Mouse (Mus musculus) hindbrain, embryonic 14.5 days (tissue): Measurements from ENCODE around the gene Psme1. TPM values are rescaled to one million over a fixed set of nuclear protein-coding genes. Genes with fewer than 3 reads are reported as not detected.

Experiments
- ATAC-seq: fragments of 200-750 bp; cut with Nextera tagmentation; 2 replicates; pipeline ENCODE4 v1.8.0; 2017; ENCODE audit warnings: moderate number of reproducible peaks, mild to moderate bottlenecking, moderate TSS enrichment, moderate library complexity; ENCODE audit not compliant: low FRiP score
- DNase-seq: peaks from one replicate; pipeline ENCODE4 v3.0.0-alpha.2; 2015; ENCODE audit warnings: low spot score
- H3K27ac ChIP-seq: fragments of 300-500 bp; sonication (generic); 2 replicates; pipeline ENCODE4 v1.5.1; 2014; ENCODE audit warnings: mild to moderate bottlenecking, moderate library complexity
- H3K27me3 ChIP-seq: fragments of 300-500 bp; sonication (generic); 2 replicates; pipeline ENCODE4 v1.6.1; 2014; ENCODE audit warnings: mild to moderate bottlenecking, low read length, mixed read lengths; ENCODE audit not compliant: control insufficient read depth, insufficient read depth
- H3K36me3 ChIP-seq: fragments of 300-500 bp; sonication (generic); replicated peaks from 2 replicates; pipeline ENCODE4 v1.6.1; 2014; ENCODE audit not compliant: control insufficient read depth, insufficient read depth
- H3K4me1 ChIP-seq: fragments of 300-500 bp; sonication (generic); replicated peaks from 2 replicates; pipeline ENCODE4 v1.6.1; 2014; ENCODE audit warnings: antibody characterized with exemption, low read length, mixed read lengths; ENCODE audit not compliant: control insufficient read depth, insufficient read depth
- H3K4me2 ChIP-seq: fragments of 300-500 bp; sonication (generic); replicated peaks from 2 replicates; pipeline ENCODE4 v1.6.1; 2014; ENCODE audit warnings: mild to moderate bottlenecking, moderate library complexity
- H3K4me3 ChIP-seq: fragments of 300-500 bp; sonication (generic); replicated peaks from 2 replicates; pipeline ENCODE4 v1.5.1; 2014; ENCODE audit warnings: mild to moderate bottlenecking, low read length
- H3K9ac ChIP-seq: fragments of 300-500 bp; sonication (generic); 2 replicates; pipeline ENCODE4 v1.6.1; 2014
- H3K9me3 ChIP-seq: fragments of 300-500 bp; sonication (generic); 2 replicates; pipeline ENCODE4 v1.6.1; 2016; ENCODE audit warnings: low read length; ENCODE audit not compliant: control insufficient read depth
- WGBS: fragments of 180-500 bp; shearing (Covaris S2); extraction: QIAGEN DNeasy Blood & Tissue Kit; methylation state at CpG from one replicate; pipeline ENCODE4 v1.1.7; 2014; 5-methylcytosine and 5-hydroxymethylcytosine counted together
- polyA plus RNA-seq: library from polyadenylated mRNA; unstranded; fragments of >200 nt; fragmentation: Nextera tagmentation; extraction: Ambion mirVana; gene quantifications from 2 replicates; pipeline ENCODE4 v1.2.1, GENCODE M21; 2014

The Psme1 gene
- 192 and 207 TPM in 2 replicates for polyA plus RNA-seq

DNA sequence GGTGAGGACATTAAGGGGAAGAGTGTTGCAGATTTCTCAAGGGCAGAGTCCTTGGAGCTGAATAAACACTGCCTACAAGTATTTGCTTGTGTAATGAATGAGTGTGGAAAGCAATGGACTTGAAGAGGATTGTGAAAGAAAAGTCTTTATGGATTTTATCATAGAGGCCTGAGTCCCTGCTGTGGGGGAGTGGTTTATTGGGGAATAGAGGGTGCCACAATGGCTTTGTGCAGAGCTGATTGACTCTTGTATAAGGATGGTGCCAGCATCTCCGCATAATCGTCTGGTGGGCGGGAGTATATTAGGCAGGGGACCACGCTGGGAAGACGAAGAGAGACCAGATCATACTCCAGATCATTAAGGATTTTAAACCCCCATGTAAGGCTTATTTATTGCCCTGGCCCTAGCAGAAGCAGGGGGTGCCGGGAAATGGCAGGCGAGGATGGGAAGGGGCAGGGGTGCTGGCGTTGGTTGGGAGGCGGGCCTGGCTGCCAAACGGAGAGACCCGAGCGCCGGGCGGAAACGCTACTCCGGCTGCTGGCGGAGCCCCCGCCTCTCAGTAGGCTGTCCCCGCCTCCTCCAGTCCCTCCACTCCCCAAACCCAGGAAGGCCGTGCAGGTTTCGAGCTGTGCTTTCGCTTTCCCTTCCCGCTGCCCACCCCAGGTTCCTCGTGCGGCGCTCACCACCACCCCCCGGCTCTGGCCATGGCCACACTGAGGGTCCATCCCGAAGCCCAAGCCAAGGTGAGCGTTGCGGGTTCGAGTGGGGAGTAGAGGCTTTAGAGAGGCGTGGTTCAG is at the start of gene Psme1:
TSS of gene Psme1 (plus strand) at position 253 of the 797 bp plus-strand sequence.
- H3K9me3 ChIP-seq, result no peaks in the 10 kb centered on the region
- peaks cover 10% of the 10 kb centered on the region for H3K4me1 ChIP-seq
- H3K4me3 ChIP-seq, result peak within 1 kb of the TSS; percentile 75
- WGBS, result under 1% methylated on average over 32 of the region's 32 CpGs
- ATAC-seq (peak; percentile 93), DNase-seq (peak; percentile 75)
- peaks cover 17% of the 10 kb centered on the region; the same call in 1 of the 2 replicates for H3K36me3 ChIP-seq
- peak within 1 kb of the TSS; percentile 94 for H3K9ac ChIP-seq
- no peaks in the 10 kb centered on the region for H3K27me3 ChIP-seq
- peak within 1 kb of the TSS; percentile 91 for H3K27ac ChIP-seq
- peak within 1 kb of the TSS; percentile 97 for H3K4me2 ChIP-seq

DNA sequence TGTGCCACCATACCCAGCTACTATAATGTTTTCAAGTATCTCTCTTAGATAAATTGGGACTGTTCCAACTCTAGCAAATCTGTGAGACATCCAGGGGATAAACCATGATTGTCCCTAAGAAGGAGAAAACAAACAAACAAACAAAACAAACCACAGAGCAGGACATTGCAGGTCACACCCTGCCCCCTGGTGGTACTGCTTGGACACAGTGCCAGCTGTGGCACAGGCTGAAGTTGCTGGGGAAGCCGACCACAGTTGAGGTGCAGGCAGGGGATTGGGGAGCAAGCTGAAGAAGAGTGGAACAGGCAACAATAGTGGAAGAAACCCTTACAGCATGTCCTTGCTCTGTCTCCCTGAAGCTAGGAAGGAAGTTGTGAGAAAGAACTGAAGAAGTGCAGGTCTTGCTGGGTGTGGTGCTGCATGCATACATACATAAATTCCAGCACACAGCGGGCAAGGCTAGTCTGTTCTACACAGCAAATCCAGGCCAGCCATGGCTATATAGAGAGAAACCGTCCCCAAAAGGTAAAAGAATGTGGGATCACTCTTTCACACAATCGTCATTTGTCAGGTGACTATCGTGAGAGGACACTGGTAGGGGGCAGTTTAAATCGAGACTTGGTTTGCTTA is 41.7 kb upstream of the Psme1 start:
- ATAC-seq (no peak), DNase-seq (peak; percentile 60)
- no peaks in the 10 kb centered on the region for H3K9me3 ChIP-seq
- WGBS, result 59% methylated on average over 6 of the region's 6 CpGs
- H3K9ac ChIP-seq, result no peak overlapping the region
- H3K27ac ChIP-seq, result no peak overlapping the region
- no peaks in the 10 kb centered on the region for H3K36me3 ChIP-seq
- no peak overlapping the region for H3K4me3 ChIP-seq
- no peaks in the 10 kb centered on the region for H3K27me3 ChIP-seq
- H3K4me2 ChIP-seq, result no peak overlapping the region
- H3K4me1 ChIP-seq, result peaks cover 9% of the 10 kb centered on the region

DNA sequence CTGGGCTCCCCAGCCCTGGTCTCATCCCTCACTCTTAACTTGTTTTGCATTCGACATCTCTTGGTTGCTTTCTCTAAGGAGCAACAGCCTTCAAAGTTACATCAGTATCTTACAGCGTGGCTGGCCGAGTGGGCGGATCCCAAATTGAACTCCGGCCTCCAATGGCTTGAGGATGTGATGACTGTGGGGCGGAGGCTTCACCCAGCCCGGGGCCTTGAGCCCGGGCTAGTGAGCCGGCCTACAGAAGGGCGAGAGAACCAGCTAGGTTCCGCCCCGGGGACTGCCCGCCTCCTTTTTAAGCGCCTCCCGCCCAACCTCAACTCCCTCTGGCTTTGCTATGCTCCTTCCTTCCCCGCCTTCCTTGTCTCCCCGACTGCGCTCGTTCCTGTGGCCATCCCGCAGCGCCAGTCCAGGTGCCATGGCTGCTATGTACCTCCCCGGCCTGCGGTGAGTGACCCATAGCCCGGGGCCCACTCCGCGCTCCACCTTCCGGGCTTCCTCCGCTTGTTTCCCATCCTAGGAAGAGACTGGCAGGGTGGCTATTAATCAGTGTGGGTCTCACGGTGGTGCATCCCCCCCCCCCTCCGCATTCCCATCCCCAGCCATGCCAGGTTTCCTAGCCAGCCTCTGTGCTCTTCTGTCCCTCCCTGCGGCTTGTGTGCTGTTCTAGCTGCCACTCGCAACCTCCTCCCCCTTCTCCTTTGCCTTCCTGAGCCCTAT is 37.7 kb upstream of the Psme1 start, which contains the start of gene Pck2:
TSS of gene Pck2 (plus strand) at position 200 of the 720 bp plus-strand sequence.
- peak within 1 kb of the TSS; percentile 72 for H3K27ac ChIP-seq
- no peaks in the 10 kb centered on the region for H3K9me3 ChIP-seq
- H3K36me3 ChIP-seq, result 0 out of 2 replicates have a peak, but pooled peaks cover 5% of the 10 kb centered on the region
- under 1% methylated on average over 32 of the region's 32 CpGs for WGBS
- DNase-seq (peak; percentile 69), ATAC-seq (peak; percentile 85)
- peak within 1 kb of the TSS; percentile 79 for H3K9ac ChIP-seq
- peak within 1 kb of the TSS; percentile 59 for H3K4me3 ChIP-seq
- H3K4me2 ChIP-seq, result peak within 1 kb of the TSS; percentile 94
- H3K4me1 ChIP-seq, result peaks cover 12% of the 10 kb centered on the region
- no peaks in the 10 kb centered on the region for H3K27me3 ChIP-seq

DNA sequence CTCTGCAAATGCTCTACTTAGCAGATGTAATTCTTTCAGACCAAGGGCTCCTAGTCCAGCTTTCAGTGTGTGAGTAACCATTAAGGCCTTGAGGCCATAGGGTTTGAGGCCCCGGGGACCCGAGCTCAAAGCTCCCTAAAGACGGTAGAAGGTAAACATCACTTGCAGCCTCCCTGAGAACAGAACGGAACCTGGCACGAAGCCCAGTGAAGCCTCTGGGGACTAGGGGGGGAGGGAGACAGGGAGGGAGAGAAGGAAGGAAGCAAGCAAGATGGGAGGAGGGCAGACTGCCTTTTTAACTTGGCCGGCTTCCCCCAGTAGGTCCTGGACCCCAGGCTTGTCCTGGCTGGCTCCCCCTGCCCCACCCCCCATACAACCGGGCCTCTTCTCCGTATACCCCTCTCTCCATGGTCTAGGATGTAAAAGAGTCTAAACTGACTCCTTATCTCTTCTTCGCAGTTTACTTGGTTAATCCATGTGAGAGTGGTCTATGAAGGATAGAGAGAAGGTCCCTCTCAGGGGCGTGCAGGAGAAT is 37.1 kb upstream of the Psme1 start:
- peak overlapping the region; percentile 72 for H3K27ac ChIP-seq
- H3K4me3 ChIP-seq, result peak overlapping the region; percentile 59
- no peaks in the 10 kb centered on the region for H3K27me3 ChIP-seq
- DNase-seq (peak; percentile 78), ATAC-seq (peak; percentile 51)
- peak overlapping the region; percentile 94 for H3K4me2 ChIP-seq
- WGBS, result 6% methylated on average over 10 of the region's 10 CpGs
- H3K36me3 ChIP-seq, result 0 out of 2 replicates have a peak, but pooled peaks cover 7% of the 10 kb centered on the region
- H3K9ac ChIP-seq, result peak overlapping the region; percentile 79
- peaks cover 12% of the 10 kb centered on the region for H3K4me1 ChIP-seq
- no peaks in the 10 kb centered on the region for H3K9me3 ChIP-seq

DNA sequence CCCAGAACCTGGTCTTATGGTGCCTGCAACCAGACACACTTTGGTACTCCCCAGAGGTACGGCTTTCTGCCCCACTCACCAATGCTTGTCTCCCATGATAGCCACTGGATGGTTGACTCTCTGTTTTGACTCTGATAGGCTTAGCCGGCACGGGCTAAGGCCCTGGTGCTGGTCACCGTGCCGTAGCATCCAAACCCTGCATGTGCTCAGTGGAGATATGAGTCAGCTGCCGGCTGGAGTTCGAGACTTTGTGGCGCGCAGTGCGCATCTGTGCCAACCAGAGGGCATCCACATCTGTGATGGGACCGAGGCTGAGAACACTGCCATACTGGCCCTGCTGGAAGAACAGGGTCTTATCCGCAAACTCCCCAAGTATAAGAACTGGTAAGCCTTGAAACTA is 35.7 kb upstream of the Psme1 start:
- no peak overlapping the region for H3K4me2 ChIP-seq
- H3K4me3 ChIP-seq, result no peak overlapping the region
- ATAC-seq (no peak), DNase-seq (no peak)
- H3K9me3 ChIP-seq, result no peaks in the 10 kb centered on the region
- WGBS, result 98% methylated on average over 12 of the region's 12 CpGs
- no peak overlapping the region for H3K9ac ChIP-seq
- peaks cover 11% of the 10 kb centered on the region; the same call in 1 of the 2 replicates for H3K36me3 ChIP-seq
- no peaks in the 10 kb centered on the region for H3K27me3 ChIP-seq
- peaks cover 12% of the 10 kb centered on the region for H3K4me1 ChIP-seq
- no peak overlapping the region for H3K27ac ChIP-seq

DNA sequence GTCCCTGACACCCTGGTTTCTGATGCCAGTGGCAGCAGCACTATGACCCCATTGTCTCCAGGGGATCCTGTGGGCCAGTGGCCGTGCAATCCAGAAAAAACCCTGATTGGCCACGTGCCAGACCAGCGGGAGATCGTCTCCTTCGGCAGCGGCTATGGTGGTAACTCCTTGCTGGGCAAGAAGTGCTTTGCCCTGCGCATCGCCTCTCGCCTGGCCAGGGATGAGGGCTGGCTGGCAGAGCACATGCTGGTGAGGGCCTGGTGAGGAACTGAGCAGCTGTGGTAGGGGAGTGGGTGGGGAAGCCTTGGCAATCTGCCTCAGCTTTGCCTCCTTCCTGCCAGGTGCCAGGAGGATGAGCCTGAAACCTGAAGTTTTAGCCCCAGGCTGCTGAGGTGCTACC is 33.6 kb upstream of the Psme1 start:
- no peak for DNase-seq
- H3K9me3 ChIP-seq, result no peaks in the 10 kb centered on the region
- 70% methylated on average over 9 of the region's 9 CpGs for WGBS

DNA sequence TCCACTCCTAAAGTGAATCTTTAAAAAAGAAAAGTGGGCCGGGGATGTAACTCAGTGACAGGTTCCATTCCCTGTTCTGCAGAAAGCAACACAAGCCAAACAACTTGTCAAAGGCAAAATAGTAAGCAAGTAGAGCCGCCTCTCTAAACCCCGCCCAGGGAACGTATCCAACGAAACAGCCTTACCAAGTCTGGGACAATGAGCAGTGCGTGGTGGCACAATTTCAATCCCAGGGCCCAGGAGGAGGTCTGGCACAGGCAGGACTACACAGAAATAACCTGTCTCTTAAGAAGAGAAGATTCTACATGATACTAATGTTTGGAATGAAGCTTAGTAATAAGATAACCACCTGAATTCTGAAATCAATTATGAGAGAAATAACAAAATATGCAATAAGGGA is 27.7 kb upstream of the Psme1 start:
- no peaks in the 10 kb centered on the region for H3K9me3 ChIP-seq
- H3K27me3 ChIP-seq, result no peaks in the 10 kb centered on the region
- ATAC-seq, result no peak
- peaks cover 26% of the 10 kb centered on the region for H3K36me3 ChIP-seq
- H3K27ac ChIP-seq, result no peak overlapping the region
- no peak overlapping the region for H3K9ac ChIP-seq
- no peak overlapping the region for H3K4me2 ChIP-seq
- H3K4me1 ChIP-seq, result no peaks in the 10 kb centered on the region
- H3K4me3 ChIP-seq, result no peak overlapping the region
- WGBS, result 89% methylated on average over 6 of the region's 6 CpGs
- DNase-seq, result no peak

More for the DNA sequence above, 33.6 kb upstream of the Psme1 start:
- peaks cover 12% of the 10 kb centered on the region for H3K4me1 ChIP-seq
- no peak overlapping the region for H3K27ac ChIP-seq
- no peaks in the 10 kb centered on the region for H3K27me3 ChIP-seq
- no peak overlapping the region for H3K9ac ChIP-seq
- no peak overlapping the region for H3K4me3 ChIP-seq
- H3K4me2 ChIP-seq, result no peak overlapping the region
- H3K36me3 ChIP-seq, result peaks cover 31% of the 10 kb centered on the region
- no peak for ATAC-seq

DNA sequence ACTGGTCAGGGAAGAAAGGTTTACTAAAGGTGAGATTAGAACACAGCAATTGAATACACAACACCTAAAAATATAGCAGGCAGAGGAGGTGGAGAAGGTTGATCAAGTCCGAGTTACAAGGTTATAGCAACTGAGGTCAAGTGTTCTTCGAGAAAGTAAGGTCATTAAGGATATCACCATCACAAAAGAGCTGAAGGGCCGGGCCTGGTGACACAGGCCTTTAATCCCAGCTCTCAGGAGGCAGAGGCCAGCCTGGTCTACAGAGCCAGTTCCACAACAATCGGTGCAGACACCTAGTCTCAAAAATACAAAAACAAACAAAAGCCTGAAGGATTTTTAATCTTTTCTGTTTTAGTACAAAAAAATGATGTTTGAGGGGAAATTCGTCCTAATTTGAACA is 26.6 kb upstream of the Psme1 start:
- H3K4me2 ChIP-seq, result no peak overlapping the region

DNA sequence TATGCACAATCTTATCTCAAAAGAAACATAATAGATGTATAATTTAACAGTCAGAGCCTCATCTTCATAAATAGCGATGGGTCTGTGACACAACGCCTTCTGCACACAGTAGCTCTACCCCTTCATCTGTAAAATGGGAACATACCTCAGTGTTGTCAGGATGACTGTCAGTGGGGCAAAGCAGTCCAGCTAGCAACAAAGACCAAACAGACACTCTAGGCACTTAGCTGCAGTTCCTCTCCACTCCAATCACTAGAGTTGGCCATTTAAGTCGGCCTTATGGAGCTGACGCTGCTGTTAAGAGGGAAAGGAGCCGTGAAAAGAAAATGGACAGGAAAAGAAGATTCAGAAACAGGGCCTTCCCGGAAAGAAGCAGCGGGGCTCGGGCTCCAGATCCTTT is 26.1 kb upstream of the Psme1 start:
- Histone ChIP-seq H3K27ac (no peak overlapping the region), H3K4me3 (no peak overlapping the region), H3K27me3 (no peaks in the 10 kb centered on the region), H3K9ac (no peak overlapping the region), H3K36me3 (peaks cover 24% of the 10 kb centered on the region), H3K9me3 (no peaks in the 10 kb centered on the region), H3K4me1 (no peaks in the 10 kb centered on the region), H3K4me2 (no peak overlapping the region)
- ATAC-seq (no peak), DNase-seq (no peak)
- 93% methylated on average over 8 of the region's 8 CpGs for WGBS

More for the DNA sequence above, 26.6 kb upstream of the Psme1 start:
- no peak overlapping the region for H3K27ac ChIP-seq
- ATAC-seq, result no peak
- 78% methylated on average over 5 of the region's 5 CpGs for WGBS
- no peaks in the 10 kb centered on the region for H3K4me1 ChIP-seq
- no peak overlapping the region for H3K9ac ChIP-seq
- H3K9me3 ChIP-seq, result no peaks in the 10 kb centered on the region
- no peaks in the 10 kb centered on the region for H3K27me3 ChIP-seq
- no peak for DNase-seq
- peaks cover 24% of the 10 kb centered on the region for H3K36me3 ChIP-seq
- no peak overlapping the region for H3K4me3 ChIP-seq
